Mouse (Mus musculus) G1E-ER4 (cell line): ENCODE data around the gene Acot5. TPM values are rescaled to one million over a fixed set of nuclear protein-coding genes. Genes with fewer than 3 reads are reported as not detected.
"Not testable (repeated sequence)": the region's sequence is repeated elsewhere in the genome, so short reads cannot be mapped to it uniquely, and the experiment has no call there.

Experiments used
- GATA1 ChIP-seq: IDR thresholded peaks from one replicate; pipeline ENCODE4 v1.8.0; 2012; ENCODE audit warnings: low read length, inconsistent platforms
- polyA plus RNA-seq: library from polyadenylated mRNA; stranded (reverse); fragments of >175 nt; gene quantifications from 2 replicates; pipeline ENCODE4 v1.2.3, GENCODE M21; 2012

Acot5 gene
- not detected in 2 replicates for polyA plus RNA-seq

GRCm38 (mm10) chr12:84068986-84069385 lies at the start of gene Acot5:
Gene Acot5 (plus strand): TSS chr12:84069325.
- no peak for TF ChIP-seq GATA1

GRCm38 (mm10) chr12:84023052-84023745 lies 45.9 kb upstream of the Acot5 start:
- TF ChIP-seq GATA1: no peak

GRCm38 (mm10) chr12:84025888-84026287 lies 43.2 kb upstream of the Acot5 start:
- no peak for TF ChIP-seq GATA1

GRCm38 (mm10) chr12:84030659-84031332 lies 38.3 kb upstream of the Acot5 start:
- no peak for TF ChIP-seq GATA1

- no peak for TF ChIP-seq GATA1
Measured at GRCm38 (mm10) chr12:84032854-84033253, 36.3 kb upstream of the Acot5 start.

GRCm38 (mm10) chr12:84034108-84034507 lies 35.0 kb upstream of the Acot5 start:
- no peak for TF ChIP-seq GATA1

- not testable (repeated sequence) for TF ChIP-seq GATA1
Measured at GRCm38 (mm10) chr12:84038241-84038640, 30.9 kb upstream of the Acot5 start, which contains the start of gene Acot4. Gene Acot4 (plus strand): TSS chr12:84038379.

- TF ChIP-seq GATA1: not testable (repeated sequence)
Measured at GRCm38 (mm10) chr12:84038691-84039111, 30.4 kb upstream of the Acot5 start, which contains the start of gene Gm49366. Gene Gm49366 (plus strand): TSS chr12:84038935.

- TF ChIP-seq GATA1: no peak
Measured at GRCm38 (mm10) chr12:84042248-84042647, 26.9 kb upstream of the Acot5 start.

GRCm38 (mm10) chr12:84044045-84044444 lies 25.1 kb upstream of the Acot5 start:
- no peak for TF ChIP-seq GATA1

GRCm38 (mm10) chr12:84046906-84047305 lies 22.2 kb upstream of the Acot5 start:
- no peak for TF ChIP-seq GATA1

GRCm38 (mm10) chr12:84051937-84052474 lies 17.1 kb upstream of the Acot5 start, which contains the start of gene Acot3:
Gene Acot3 (plus strand): TSS chr12:84052144.
- TF ChIP-seq GATA1: no peak

GRCm38 (mm10) chr12:84052609-84053008 lies 16.5 kb upstream of the Acot5 start:
- TF ChIP-seq GATA1: no peak

- TF ChIP-seq GATA1: no peak
Measured at GRCm38 (mm10) chr12:84053173-84053572, 16.0 kb upstream of the Acot5 start.

GRCm38 (mm10) chr12:84053679-84054391 lies 15.3 kb upstream of the Acot5 start:
- TF ChIP-seq GATA1: no peak

GRCm38 (mm10) chr12:84060946-84061345 lies 8.2 kb upstream of the Acot5 start:
- TF ChIP-seq GATA1: no peak
